Mouse (Mus musculus): ENCODE measurements at regions not wholly inside any gene's neighbourhood (a gene's known extent, or its start where the extent isn't known, plus 50 kb on each side); places are given as distances from the start of the nearest gene placed in this dataset.
"Not testable (repeated sequence)": the region's sequence is repeated elsewhere in the genome, so short reads cannot be mapped to it uniquely, and the experiment has no call there.

DNA sequence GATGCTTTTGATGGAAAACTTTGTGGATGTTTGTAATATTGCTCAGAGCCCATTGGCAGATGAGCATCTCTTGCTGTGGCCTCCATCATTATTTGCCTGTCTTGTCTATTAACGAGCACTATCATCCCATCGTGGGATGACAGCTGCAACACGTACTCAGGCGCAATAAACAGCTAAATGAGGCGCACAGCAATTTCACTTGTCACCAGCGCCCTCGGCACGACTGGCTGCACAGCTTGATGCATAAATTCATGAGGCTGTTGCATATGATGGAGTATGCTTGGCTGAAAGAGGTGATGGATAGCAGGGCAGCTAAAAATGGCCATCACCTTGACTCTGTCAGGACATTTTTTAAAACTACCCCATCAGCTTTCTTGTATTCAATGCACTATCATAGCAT is 853.1 kb upstream of the Pou3f2 start:
- no peaks in the 10 kb centered on the region for H3K27me3 ChIP-seq (ENCODE audit: control insufficient read depth, insufficient read depth, low read length)
- no peaks in the 10 kb centered on the region for H3K4me1 ChIP-seq (ENCODE audit: control insufficient read depth, insufficient read depth, low read length)
- 73% methylated on average over 8 of the region's 8 CpGs for WGBS
- ATAC-seq (ENCODE audit: insufficient number of reproducible peaks, insufficient read depth, low FRiP score, low read depth): no peak
- H3K36me3 ChIP-seq (ENCODE audit: control insufficient read depth, insufficient read depth, low read length): no peaks in the 10 kb centered on the region
- H3K4me2 ChIP-seq (replicated peaks; ENCODE audit: low read depth, low read length): no peak overlapping the region
- H3K27ac ChIP-seq (ENCODE audit: low read length): no peak overlapping the region
- no peak overlapping the region for H3K9ac ChIP-seq (replicated peaks; ENCODE audit: low read depth, low read length)
- no peak overlapping the region for H3K4me3 ChIP-seq (ENCODE audit: low read depth, low read length)
- no peaks in the 10 kb centered on the region for H3K9me3 ChIP-seq (ENCODE audit: control insufficient read depth, low read depth, low read length)

DNA sequence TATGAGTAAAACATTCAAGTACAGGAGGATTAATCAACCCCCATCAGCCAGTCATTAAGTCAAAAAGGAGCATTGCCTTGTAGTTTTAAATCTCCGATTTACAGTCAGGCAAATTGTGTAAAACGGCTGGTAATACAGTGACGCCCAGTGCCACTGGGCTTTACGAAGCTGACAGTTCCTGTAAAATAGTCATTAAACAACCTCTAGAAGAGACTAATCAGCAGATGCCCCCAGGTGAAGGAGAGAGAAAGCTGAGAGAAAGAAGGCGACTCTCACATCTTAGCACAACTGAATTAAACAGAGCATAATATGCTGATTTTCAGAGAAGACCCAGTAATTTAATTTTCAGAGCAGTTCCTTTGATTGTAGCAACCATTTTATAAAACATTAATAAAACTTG is 850.3 kb upstream of the Pou3f2 start:
- no peak overlapping the region for H3K27ac ChIP-seq (ENCODE audit: low read length)
- H3K4me2 ChIP-seq (replicated peaks; ENCODE audit: low read depth, low read length): no peak overlapping the region
- no peaks in the 10 kb centered on the region for H3K36me3 ChIP-seq (ENCODE audit: control insufficient read depth, insufficient read depth, low read length)
- no peak overlapping the region for H3K4me3 ChIP-seq (ENCODE audit: low read depth, low read length)
- H3K9me3 ChIP-seq (ENCODE audit: control insufficient read depth, low read depth, low read length): no peaks in the 10 kb centered on the region
- 76% methylated on average over 5 of the region's 5 CpGs for WGBS
- no peak for ATAC-seq (ENCODE audit: insufficient number of reproducible peaks, insufficient read depth, low FRiP score, low read depth)
- no peaks in the 10 kb centered on the region for H3K4me1 ChIP-seq (ENCODE audit: control insufficient read depth, insufficient read depth, low read length)
- H3K9ac ChIP-seq (replicated peaks; ENCODE audit: low read depth, low read length): no peak overlapping the region
- no peaks in the 10 kb centered on the region for H3K27me3 ChIP-seq (ENCODE audit: control insufficient read depth, insufficient read depth, low read length)

DNA sequence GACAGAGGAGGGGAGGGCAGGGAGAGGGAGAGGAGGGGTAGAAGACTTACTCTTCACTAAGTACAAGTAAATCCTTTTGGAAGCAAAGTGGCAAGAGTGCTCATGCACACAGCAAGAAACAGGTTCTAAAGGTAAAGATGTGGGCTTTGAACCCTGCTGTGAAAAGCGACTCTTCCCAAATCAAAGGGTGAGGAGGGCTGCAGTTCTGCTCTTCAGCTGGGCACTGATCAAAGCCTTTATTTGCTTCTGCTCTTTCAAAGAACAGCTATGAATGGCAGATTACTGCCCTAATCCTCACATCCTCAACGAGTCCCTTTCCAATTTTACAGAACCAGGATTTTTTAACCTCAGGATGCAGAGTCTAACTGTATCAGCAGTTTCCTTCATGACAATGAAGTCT is 812.5 kb upstream of the Pou3f2 start:
- no peak overlapping the region for H3K4me2 ChIP-seq (replicated peaks; ENCODE audit: low read depth, low read length)
- 17% methylated on average over 2 of the region's 2 CpGs for WGBS
- H3K36me3 ChIP-seq (ENCODE audit: control insufficient read depth, insufficient read depth, low read length): no peaks in the 10 kb centered on the region
- H3K9ac ChIP-seq (replicated peaks; ENCODE audit: low read depth, low read length): no peak overlapping the region
- H3K4me3 ChIP-seq (ENCODE audit: low read depth, low read length): no peak overlapping the region
- no peaks in the 10 kb centered on the region for H3K4me1 ChIP-seq (ENCODE audit: control insufficient read depth, insufficient read depth, low read length)
- H3K27ac ChIP-seq (ENCODE audit: low read length): no peak overlapping the region
- no peaks in the 10 kb centered on the region for H3K27me3 ChIP-seq (ENCODE audit: control insufficient read depth, insufficient read depth, low read length)
- no peak for ATAC-seq (ENCODE audit: insufficient number of reproducible peaks, insufficient read depth, low FRiP score, low read depth)
- H3K9me3 ChIP-seq (ENCODE audit: control insufficient read depth, low read depth, low read length): no peaks in the 10 kb centered on the region

GRCm38 (mm10) chr4:23280087-23280486 is 791.9 kb upstream of the Pou3f2 start:
- Histone ChIP-seq H3K4me1 (ENCODE audit: control insufficient read depth, insufficient read depth, low read length) (no peaks in the 10 kb centered on the region), H3K27me3 (ENCODE audit: control insufficient read depth, insufficient read depth, low read length) (no peaks in the 10 kb centered on the region), H3K27ac (ENCODE audit: low read length) (no peak overlapping the region), H3K9me3 (ENCODE audit: control insufficient read depth, low read depth, low read length) (no peaks in the 10 kb centered on the region), H3K4me3 (ENCODE audit: low read depth, low read length) (no peak overlapping the region), H3K36me3 (ENCODE audit: control insufficient read depth, insufficient read depth, low read length) (no peaks in the 10 kb centered on the region), H3K9ac (replicated peaks; ENCODE audit: low read depth, low read length) (no peak overlapping the region), H3K4me2 (replicated peaks; ENCODE audit: low read depth, low read length) (no peak overlapping the region)
- ATAC-seq (ENCODE audit: insufficient number of reproducible peaks, insufficient read depth, low FRiP score, low read depth): no peak
- 58% methylated on average over 6 of the region's 6 CpGs for WGBS

DNA sequence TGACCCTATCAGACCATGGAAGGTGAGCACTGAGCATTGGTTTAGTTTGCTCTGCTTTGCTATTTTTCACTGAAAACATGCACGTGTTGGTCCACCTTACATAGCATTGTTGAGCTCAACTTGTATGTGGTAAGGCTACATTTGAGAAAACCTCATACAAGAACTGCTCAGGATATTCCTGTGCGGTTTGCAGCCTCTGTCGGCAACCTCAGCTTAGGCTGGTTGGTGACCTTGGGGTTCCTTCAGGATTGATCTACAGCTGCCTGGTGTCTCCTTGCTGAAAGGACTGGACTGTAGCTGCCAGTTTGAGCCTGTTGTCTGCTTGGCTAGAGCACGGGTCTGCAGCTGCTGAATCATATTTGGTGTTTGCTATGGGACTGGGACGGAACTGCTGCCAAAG is 787.0 kb upstream of the Pou3f2 start:
- Histone ChIP-seq H3K4me3 (ENCODE audit: low read depth, low read length) (no peak overlapping the region), H3K4me2 (replicated peaks; ENCODE audit: low read depth, low read length) (no peak overlapping the region), H3K9me3 (ENCODE audit: control insufficient read depth, low read depth, low read length) (no peaks in the 10 kb centered on the region), H3K4me1 (ENCODE audit: control insufficient read depth, insufficient read depth, low read length) (no peaks in the 10 kb centered on the region), H3K36me3 (ENCODE audit: control insufficient read depth, insufficient read depth, low read length) (no peaks in the 10 kb centered on the region), H3K27ac (ENCODE audit: low read length) (no peak overlapping the region), H3K27me3 (ENCODE audit: control insufficient read depth, insufficient read depth, low read length) (no peaks in the 10 kb centered on the region), H3K9ac (replicated peaks; ENCODE audit: low read depth, low read length) (no peak overlapping the region)
- no peak for ATAC-seq (ENCODE audit: insufficient number of reproducible peaks, insufficient read depth, low FRiP score, low read depth)
- WGBS: 70% methylated on average over 5 of the region's 5 CpGs

DNA sequence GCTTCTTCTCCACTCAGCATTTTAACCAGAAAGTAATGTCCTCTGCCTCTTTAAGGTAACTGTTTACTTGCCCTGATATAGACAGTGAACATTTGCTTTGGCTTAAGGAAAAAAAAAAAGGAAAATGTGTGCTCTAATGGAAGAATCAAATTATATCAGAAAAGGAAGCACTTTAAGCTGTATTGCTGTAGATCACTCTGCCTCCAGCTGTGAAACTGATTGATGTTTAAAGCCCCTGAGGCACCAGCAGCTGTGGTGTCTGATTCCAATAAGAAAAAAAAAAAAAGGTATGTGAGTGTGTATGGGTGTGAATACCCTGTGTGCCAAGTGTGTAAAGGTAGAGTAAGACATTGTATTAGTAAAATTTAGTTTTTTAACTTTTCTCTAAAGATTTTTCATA is 783.8 kb upstream of the Pou3f2 start:
- no peaks in the 10 kb centered on the region for H3K36me3 ChIP-seq (ENCODE audit: control insufficient read depth, insufficient read depth, low read length)
- no peak for ATAC-seq (ENCODE audit: insufficient number of reproducible peaks, insufficient read depth, low FRiP score, low read depth)
- no peak overlapping the region for H3K27ac ChIP-seq (ENCODE audit: low read length)
- H3K9ac ChIP-seq (replicated peaks; ENCODE audit: low read depth, low read length): no peak overlapping the region
- no peak overlapping the region for H3K4me2 ChIP-seq (replicated peaks; ENCODE audit: low read depth, low read length)
- H3K4me1 ChIP-seq (ENCODE audit: control insufficient read depth, insufficient read depth, low read length): no peaks in the 10 kb centered on the region
- no peak overlapping the region for H3K4me3 ChIP-seq (ENCODE audit: low read depth, low read length)
- H3K27me3 ChIP-seq (ENCODE audit: control insufficient read depth, insufficient read depth, low read length): no peaks in the 10 kb centered on the region
- no peaks in the 10 kb centered on the region for H3K9me3 ChIP-seq (ENCODE audit: control insufficient read depth, low read depth, low read length)

DNA sequence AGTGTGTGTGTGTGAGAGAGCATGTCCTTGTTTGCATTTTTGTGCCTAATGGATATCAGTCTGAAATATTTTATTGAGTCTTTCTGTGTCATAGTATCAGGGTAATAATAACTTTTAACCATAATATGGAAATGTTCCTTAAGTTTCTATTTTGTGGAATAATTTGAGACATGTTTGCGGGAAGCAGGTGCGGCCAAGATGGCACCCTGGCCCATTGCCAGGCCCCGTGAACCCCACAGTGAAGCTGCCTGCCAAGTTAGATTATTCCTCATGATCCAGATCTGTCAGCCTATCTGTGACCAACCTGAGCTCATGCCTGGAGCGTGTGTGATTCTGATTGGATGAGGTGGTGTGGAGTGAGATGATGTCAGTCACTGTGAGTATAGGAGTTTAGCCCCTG is 772.2 kb upstream of the Pou3f2 start:
- Histone ChIP-seq H3K27ac (ENCODE audit: low read length) (no peak overlapping the region), H3K27me3 (ENCODE audit: control insufficient read depth, insufficient read depth, low read length) (no peaks in the 10 kb centered on the region), H3K9ac (replicated peaks; ENCODE audit: low read depth, low read length) (no peak overlapping the region), H3K4me2 (replicated peaks; ENCODE audit: low read depth, low read length) (no peak overlapping the region), H3K4me3 (ENCODE audit: low read depth, low read length) (no peak overlapping the region), H3K9me3 (ENCODE audit: control insufficient read depth, low read depth, low read length) (no peaks in the 10 kb centered on the region), H3K4me1 (ENCODE audit: control insufficient read depth, insufficient read depth, low read length) (no peaks in the 10 kb centered on the region), H3K36me3 (ENCODE audit: control insufficient read depth, insufficient read depth, low read length) (no peaks in the 10 kb centered on the region)
- WGBS: 88% methylated on average over 4 of the region's 4 CpGs
- ATAC-seq (ENCODE audit: insufficient number of reproducible peaks, insufficient read depth, low FRiP score, low read depth): no peak

DNA sequence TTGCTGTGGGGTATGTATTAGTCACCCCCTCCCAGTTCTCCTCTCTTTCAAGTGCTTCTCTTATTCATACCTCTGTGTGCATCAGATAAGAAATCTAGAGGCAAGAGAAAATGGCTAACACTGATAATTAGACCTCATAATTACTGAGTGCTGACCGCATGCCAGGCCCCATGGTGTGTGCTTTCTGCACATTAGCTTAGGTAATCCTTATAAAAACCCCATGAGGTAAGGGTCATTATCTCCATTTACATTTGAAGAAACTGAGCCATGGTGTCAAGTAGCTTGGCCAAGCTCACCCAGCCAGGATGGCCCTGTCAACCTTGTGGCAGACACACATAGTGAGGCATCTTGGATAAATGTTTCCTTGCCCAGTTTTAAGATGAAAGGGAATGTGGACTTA is 746.8 kb upstream of the Pou3f2 start:
- Histone ChIP-seq H3K9ac (replicated peaks; ENCODE audit: low read depth, low read length) (no peak overlapping the region), H3K27ac (ENCODE audit: low read length) (no peak overlapping the region), H3K4me2 (replicated peaks; ENCODE audit: low read depth, low read length) (no peak overlapping the region), H3K36me3 (ENCODE audit: control insufficient read depth, insufficient read depth, low read length) (no peaks in the 10 kb centered on the region), H3K27me3 (ENCODE audit: control insufficient read depth, insufficient read depth, low read length) (no peaks in the 10 kb centered on the region), H3K4me3 (ENCODE audit: low read depth, low read length) (no peak overlapping the region), H3K4me1 (ENCODE audit: control insufficient read depth, insufficient read depth, low read length) (no peaks in the 10 kb centered on the region), H3K9me3 (ENCODE audit: control insufficient read depth, low read depth, low read length) (no peaks in the 10 kb centered on the region)
- WGBS: 55% methylated on average over 1 of the region's 1 CpGs
- no peak for ATAC-seq (ENCODE audit: insufficient number of reproducible peaks, insufficient read depth, low FRiP score, low read depth)

DNA sequence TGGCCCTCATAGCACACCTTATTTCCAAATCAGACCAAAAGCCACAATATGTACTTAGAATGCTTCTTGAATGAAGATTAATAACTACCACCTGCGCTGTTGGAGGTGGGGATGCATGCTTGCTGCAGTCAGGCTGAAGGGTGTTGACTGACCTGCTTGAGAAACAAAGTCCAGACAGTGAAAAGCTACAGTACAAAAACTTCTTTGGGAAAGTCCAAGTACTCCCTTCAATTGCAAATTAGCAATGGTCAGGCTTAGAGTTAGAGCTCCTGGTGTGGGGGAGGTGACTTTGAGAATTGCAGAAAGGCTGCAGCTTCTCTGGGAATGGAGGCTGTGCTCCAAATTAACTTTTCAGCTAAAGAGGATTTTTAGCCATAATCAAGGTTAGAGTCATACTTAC is 706.6 kb upstream of the Pou3f2 start:
- H3K9me3 ChIP-seq (ENCODE audit: control insufficient read depth, low read depth, low read length); H3K27me3 ChIP-seq (ENCODE audit: control insufficient read depth, insufficient read depth, low read length); H3K27ac ChIP-seq (ENCODE audit: low read length); H3K4me2 ChIP-seq (replicated peaks; ENCODE audit: low read depth, low read length); H3K4me3 ChIP-seq (ENCODE audit: low read depth, low read length); H3K36me3 ChIP-seq (ENCODE audit: control insufficient read depth, insufficient read depth, low read length); H3K4me1 ChIP-seq (ENCODE audit: control insufficient read depth, insufficient read depth, low read length); H3K9ac ChIP-seq (replicated peaks; ENCODE audit: low read depth, low read length); ATAC-seq (ENCODE audit: insufficient number of reproducible peaks, insufficient read depth, low FRiP score, low read depth): not testable (repeated sequence)
- 90% methylated on average over 1 of the region's 1 CpGs for WGBS
